Mouse (Mus musculus) spleen, postnatal 4 days (tissue): ENCODE results near the gene Ctnnd2.

Experiments used
- DNase-seq, 2 experiments: peaks; one replicate each; pipeline ENCODE4 v3.0.0; 2022; ENCODE audit warnings: low spot score in 2 of 2

The Ctnnd2 gene

DNA sequence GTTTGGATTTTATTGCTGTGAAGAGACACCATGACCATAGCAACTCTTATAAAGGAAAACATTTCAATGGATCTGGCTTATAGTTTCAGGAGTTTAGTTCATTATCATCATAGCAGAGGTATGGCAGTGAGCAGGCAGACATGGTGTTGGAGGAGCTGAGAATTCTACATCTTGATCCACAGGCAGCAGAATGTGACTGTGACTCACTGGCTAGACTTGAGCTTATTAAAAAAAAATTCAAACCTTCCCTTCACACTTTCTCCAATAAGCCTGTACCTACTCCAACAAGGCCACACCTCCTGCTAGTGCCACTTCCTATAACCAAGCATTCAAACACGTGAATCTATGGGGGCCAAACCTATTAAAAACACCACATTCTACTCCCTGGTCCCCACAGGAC is 703.1 kb downstream of the Ctnnd2 start:
- no peak for DNase-seq

DNA sequence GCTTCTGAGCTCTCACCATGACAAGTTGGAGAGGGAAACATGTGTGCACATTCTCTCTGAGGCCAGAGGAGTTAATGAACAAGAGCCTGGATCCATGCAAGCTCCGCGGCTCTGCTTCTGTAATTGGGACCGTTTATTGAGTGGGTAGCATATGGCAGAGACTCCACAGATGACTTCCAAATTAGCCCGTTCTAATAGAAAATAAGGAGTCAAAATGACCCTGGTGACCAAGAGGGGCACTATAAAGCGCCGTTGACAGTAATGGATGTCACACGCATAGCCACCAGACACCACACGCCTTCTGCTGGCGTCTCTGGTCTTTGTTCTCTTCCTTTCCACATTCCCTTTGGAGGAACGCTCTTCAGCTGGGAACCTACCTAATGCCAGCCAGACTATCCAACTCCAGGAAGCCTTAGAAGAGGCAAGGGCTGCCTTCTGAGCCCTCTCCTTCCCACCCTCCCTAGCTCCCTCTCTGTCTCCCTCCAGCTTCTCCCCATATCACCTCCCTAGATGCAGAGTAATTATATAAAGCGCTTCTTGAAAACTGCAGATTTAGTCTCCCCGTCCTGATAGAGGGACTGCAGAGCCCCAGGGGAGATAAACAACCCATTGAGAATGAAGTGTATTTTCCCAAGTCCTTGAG is 712.4 kb downstream of the Ctnnd2 start:
- DNase-seq: no peak

DNA sequence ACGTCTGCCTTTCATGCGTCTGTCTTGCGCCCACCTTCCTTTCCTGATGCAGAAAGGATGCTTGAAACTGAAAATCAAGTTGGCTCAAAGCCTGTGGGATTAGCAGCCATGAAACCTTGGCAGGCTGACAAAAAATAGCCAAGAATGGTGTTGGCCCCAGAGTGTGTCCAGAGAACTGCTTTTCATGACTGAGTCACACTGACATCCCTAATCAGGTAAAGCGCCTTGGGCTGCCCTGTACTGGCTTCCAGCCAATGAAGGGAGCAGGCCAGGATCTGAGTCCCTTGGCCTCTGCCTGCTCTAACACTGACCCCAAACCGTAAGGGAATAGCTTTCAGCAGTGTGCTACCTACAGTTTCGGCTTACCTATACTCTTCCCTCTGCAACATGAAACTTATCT is 713.0 kb downstream of the Ctnnd2 start:
- DNase-seq: no peak

DNA sequence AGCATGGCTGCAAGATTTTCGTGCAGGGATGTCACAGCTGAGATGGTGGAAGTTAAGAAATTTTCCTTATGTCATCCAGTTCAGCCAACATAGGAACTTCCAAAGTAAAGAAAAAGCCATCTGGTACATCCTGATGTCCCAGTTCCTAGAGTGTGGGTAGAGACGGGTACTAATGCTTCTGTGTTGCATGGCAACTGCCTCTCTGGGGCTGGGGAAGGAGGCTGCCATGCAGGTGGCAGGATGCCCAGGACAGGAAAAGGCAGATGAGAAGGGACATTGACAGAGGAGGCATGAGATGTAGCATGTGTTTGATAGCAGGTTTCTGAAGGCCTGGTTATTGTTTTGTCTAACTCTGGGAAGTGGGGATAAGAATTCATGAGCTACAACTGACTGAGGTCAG is 715.2 kb downstream of the Ctnnd2 start:
- no peak for DNase-seq

DNA sequence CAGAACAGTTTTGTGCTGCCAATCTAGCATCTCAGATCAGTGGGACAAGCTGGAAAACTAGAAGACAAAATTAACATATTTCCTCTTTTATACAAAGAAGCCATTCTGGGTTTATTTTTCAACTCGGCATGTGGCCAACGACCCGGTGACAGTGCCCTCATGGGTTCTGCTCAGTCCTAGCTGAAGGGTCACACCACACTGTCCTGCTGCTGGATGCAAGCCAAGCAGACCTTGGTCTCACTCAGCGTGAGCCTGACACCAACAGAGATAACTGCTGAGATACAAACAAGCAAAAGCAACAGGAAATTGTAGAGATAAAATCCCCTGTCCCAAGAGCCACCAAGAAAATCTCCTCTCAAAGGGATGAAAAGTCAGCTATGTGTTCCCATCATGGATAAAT is 719.6 kb downstream of the Ctnnd2 start:
- DNase-seq: no peak

DNA sequence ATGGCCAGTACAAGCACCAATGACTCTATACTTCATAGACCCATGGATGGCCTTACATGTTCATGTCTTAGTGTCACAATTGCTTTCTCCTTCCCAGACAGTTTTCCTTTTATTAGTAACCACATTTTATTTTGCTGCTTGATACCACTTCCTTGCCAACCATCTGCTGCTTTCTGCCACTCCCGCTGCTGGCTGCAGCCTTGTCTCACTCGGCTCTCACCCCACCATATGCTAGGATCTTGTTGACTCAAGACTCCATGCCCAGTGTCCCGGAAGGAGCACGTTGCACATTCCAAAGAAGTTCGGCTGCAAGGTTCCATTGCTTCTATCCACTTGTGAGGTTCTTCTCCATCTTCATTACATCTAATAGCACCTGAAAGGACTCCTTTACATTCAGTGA is 722.7 kb downstream of the Ctnnd2 start:
- DNase-seq: no peak

DNA sequence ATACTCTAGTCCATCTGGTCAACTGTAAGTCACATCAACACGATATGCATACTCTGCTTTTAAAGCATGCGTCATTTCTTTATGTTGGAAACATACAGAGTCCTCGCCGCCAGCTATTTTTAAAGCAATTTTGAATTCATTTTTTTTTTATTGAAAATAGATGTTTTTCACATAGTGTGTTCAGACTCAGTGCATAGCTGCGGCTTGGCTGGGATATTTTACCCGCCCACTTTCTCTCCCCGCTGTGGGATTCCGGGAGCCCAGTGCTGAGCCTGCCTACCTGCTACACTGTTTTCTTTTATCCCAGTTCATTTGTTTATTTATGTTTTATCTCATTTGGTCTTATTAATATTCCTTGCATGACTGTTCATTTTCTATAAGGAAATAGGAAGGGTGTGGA is 724.9 kb downstream of the Ctnnd2 start:
- no peak for DNase-seq

DNA sequence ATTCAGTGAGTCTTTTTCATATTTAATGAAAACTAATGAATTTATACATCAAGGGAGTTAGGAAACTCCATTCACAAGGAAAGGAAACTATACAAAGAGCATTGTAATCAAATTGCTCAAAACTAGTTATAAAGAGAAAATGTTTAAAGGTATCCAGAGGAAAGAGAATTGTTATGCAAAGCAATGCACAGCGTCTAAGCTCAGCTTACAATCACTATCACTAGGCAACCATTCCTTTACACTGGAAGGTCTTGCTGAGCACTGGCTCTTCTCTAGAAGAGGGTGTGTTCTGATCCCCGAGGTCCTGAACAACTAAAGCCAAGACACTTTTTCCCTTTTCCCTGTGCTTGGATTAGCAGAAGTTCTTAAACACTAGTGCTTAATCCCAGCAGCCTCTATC is 735.6 kb downstream of the Ctnnd2 start:
- DNase-seq: no peak

DNA sequence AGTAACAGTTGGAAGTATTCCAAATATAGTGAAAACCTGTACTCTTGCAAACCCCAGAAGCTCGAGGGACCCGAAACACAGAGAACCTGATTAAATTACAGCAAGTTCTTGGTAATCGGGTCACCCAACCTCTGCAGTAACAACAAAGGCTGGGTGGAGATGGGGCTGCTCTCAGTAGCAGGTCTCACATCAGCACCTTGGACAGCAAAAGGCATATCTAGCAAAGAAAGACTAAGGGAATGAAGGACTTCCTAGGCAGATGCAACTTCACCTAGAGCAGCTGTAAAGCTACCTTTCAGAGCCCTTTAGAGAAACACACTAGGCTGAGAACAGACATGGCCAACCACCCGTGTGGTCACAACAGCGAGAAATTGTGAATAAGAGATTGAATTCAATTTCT is 741.0 kb downstream of the Ctnnd2 start:
- no peak for DNase-seq

DNA sequence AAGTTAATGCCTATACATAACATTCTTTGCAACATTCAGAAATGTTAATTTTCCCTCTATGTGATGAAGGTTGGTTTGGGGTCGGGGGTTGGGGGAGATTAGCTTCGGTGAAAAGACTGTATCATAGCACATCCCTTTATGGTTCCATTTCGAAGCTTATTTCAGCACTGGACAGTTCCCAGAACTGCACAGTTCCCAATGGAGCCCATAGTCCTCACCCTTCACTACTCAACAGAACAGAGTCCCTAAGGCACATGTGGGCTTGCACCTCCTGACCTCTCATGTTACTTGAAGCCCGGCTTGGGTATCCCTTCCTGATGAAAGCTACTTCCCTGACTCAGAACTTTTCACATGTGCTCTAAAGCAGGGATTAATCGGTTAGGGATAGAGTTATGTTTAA is 753.4 kb downstream of the Ctnnd2 start:
- no peak for DNase-seq

DNA sequence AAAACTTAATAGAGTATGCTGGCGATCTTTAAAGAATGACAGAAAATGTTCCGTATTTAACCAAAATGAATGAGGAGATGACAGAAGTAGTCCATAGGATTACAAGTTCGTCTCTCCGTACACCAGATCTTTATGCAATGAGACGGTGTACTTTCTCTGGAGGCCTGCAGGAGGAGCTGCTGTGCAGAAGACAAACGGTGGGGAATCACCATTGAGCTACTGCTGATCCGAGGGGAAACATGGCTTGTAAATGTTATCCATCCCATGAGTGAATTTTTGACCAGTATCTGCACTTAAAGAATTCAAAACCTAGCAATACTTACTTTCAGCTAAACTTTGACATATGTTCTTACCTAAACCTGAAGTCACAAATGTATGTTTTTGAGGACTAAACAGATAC is 755.2 kb downstream of the Ctnnd2 start:
- no peak for DNase-seq

DNA sequence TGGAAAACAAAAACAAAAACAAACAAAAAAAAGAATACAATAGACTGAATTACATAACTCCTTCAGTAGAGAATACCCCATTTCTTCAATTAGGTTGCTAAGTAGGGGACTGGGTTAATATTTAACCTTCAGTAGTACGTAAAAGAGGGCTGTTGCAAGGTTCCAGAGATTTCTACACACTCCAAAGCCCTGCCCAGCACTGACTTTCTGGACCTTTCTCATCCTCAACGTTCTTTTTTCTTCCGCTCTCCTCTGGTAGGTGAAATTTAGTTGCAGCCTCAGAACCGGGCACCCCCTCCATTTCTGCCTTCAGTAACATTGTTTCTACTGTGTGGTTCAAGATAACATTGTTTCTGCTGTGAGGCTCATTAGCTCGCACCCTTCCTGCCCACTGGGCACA is 759.5 kb downstream of the Ctnnd2 start:
- DNase-seq: no peak

DNA sequence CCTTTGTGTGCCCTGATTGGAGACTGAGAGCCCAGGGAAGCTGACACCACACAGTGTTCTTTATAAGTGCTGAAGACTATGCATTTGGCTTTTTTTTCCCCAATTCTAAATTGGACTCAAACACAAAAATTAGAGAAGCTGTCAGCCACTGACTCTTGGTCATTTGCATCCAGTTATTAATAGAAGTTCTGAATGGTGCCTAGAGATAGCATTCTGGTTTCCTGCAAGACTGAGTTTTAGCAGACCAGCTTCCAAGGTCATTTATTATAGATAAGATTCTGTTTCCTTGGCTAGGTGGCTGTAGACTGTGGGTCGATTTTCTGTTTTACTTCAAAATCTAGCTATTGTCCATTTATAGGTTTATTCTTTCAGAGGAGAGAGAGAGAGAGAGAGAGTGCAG is 773.5 kb downstream of the Ctnnd2 start:
- DNase-seq: no peak

DNA sequence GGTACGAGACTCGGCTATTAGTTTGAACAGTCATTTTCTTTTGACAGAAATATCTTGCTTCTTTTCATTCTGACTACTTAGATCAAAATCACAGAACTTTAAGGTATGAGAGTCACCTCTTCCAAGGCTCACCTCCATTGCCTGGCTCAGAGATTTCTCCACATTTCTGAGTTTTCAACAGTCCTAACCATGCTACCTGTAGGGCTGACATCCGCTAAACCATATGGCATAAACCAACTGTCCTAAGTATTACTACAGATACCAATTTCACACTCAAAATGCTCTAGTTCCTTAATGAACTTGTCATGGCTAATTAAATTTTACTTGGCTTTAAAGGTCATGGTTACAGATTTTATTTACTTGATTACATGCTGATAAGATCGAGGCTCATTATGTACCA is 786.1 kb downstream of the Ctnnd2 start:
- DNase-seq: no peak

DNA sequence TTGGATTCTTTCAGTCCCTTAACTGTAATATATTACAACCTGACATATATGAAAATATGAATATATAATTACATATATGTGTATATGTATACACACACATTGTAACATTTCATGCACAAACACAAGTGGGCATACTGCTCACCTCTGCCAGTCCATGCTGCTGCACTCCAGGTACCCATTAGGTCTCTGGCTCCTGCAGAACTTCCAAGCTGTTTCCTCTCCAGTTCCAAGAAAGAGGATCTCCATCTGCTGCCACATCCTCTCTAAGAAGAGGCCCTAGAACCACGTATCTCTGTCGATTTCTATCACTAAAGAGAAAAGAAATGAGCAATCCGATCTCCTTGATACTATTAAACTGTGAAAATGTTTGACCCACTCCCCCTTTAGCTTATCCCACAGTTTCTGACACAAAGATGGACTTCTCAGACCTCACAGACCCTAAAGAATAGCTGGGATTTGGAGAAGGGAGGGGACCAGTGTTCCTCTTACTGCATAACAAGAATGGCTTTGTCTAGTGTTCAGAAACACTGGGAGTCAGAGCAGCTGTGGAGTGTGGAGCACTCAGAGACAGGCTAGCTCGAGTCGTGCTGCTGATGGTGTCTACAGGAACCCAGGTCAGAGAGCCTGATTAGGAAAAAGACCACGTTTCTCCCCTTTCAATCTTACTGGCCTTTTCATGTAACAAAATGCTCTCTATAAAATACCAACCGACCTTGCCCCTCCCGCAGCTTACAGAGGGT is 790.2 kb downstream of the Ctnnd2 start:
- no peak for DNase-seq

DNA sequence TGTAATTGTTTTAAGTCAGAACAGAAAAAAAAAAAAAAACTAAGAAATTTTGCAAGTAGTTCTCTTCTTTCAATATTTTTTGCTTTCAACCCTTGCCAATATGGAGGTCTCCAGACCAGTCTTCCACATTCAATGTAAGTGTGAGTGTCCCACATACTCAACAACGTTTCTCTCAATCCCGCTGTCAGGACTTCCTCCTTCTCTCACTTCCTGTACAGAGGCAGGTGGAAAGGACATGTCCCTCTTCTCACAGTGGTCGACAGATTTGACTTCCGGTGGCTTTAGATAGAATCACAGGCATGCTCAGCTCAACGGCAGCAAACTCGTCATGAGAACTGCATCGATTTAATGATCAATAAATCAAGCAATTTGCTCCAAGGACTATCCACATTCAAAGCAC is 791.7 kb downstream of the Ctnnd2 start:
- DNase-seq: no peak

DNA sequence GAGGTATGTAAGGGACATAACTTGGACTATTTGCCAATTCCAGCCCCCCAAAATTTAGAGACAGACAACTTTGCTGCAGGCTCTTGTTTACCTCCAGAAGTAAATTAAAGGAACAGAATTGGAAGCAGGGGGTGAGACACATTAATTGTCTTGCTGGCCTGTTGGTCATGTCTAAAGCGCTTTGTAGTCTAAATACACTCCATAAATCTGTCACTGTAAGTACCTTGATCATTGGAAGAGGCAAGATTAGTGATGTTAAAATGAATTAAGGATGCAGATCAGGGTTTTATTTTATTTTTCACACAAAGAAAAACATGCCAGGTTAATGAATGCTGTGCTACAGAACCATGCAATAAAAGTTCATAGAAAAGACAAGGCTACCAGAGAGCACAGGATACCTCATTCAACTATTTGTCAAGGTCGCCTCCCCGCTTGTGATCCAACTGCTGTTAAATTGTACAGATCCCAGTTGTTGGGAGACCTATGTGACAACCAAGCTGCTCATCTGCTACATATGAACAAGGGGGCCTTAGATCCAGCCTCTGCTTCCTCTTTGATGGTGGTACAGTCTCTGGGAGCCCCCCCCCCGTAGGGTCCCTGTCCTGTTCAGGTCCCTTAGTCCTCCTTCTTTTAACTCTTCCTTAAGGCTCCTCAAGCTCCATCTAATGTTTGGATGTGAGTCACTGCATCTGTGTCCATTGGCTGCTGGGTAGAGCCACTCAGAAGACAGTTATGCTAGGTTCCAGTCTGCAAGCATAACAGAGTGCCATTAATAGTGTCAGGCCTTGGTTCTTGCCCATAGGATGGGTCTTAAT is 792.7 kb downstream of the Ctnnd2 start:
- DNase-seq: no peak

DNA sequence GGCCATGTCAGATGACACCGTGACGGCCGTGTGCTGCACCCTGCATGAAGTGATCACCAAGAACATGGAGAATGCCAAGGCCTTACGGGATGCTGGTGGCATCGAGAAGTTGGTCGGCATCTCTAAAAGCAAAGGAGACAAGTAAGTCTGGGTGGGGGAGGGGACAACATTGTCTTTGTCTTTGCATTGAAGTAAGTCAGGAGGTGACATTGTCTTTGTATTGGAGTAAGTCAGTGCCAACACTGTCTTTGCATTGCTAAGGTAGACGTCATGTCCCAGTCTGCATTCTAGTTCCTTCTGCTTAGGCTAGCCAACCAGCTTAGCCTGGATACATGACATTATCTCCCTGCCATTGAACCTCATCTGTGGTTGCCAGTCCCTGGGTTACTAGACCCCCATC is 794.4 kb downstream of the Ctnnd2 start:
- DNase-seq: no peak

DNA sequence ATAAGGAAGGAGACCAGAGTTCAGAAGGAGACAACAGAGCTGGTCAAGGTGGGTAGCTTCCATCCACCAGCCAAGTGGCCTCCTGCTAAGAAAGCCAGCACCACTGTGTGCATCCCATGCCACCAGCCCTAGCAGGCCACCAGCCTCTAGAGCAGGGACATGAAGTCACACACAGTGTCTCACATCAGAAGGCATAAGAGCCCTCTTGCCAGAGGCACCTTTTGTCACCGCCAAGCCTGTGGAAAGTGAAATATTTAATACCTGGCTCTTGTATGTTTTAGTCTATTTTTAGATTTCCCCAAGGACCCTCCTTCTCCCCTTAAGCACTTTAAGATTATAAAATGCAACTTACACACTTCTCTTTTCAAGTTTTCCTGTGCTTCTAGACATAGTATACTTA is 802.0 kb downstream of the Ctnnd2 start:
- no peak for DNase-seq

DNA sequence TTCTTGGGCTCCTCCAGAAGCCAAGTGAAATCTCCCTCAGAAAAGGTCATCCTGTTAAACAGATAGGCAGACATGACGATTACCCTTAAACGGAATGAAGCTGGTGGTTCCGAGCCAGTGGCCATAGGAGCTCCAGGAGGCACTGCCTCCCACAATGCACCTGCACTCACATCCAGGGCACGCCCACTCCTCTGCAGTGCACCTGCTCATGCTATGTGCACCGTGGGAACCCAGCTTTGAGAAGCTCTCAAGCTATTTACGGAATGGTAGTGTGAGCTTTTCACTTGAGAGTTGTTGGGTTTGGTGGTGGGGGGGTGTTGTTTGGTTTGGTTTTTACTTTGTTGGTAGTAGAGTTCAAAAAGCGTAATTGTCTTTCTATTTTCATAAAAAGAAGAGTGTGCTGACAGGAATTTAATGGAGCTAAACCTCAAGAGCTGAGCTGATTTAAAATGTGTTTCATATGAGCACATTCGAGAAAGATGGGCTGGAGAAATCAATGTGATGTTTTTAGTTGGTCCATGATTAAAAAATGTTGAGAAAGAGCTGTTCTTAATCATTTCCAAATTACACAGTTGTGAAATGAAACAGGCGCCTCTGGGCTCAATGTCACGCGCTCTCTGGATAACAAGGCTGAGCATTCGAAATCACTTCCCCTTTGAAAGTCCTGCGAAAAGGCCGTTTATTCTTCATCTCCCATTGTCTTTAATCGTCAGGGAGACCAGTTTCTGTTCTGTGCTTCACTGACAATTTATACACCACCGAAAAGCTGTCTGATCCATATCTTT is 802.8 kb downstream of the Ctnnd2 start:
- DNase-seq: no peak

DNA sequence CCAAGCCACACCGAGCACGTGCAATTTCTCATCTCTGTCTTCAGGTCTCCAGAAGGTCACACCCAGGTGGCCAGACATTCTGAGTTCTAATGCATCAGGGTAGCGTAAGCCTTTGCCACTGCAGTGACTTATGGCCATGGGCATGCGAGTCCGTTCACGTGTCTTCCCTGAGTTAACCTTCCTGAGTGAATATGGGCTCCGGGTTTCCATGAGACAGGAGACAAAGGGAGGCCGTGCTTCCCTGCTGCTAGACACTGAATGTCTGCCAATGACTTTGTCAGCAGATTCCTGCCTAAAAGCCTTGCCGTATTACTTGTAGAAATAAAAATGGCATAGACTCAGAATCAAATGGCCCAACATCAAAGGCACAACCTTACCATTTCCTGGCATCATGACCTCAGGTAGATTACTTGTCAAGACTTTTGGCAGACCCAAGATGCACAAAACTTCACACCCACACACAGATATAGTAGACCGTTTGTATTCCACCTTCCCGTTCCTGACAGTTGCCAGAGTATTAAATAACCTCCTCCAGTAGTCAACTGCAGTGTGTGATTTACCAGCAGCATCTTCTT is 804.9 kb downstream of the Ctnnd2 start:
- no peak for DNase-seq

DNA sequence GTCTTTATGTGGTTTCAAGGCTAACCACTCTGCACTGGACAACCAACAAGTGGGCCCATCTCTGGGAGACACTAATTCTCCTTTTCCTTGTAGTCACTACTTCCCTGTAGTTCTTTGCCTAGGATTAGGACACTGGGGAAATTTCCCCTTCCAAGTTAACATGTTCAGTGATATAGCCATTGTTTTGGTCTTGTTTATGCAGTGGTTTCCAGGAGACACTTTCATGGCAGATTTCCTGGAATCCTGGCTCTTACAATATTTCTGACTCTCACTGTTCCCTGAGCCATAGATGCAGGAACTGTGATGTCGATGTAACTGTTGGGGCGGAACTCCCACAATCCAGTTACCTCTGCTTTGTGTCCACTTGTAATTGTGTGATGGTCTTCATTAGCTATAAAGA is 814.5 kb downstream of the Ctnnd2 start:
- DNase-seq: no peak
